In the genomic region with DNA sequence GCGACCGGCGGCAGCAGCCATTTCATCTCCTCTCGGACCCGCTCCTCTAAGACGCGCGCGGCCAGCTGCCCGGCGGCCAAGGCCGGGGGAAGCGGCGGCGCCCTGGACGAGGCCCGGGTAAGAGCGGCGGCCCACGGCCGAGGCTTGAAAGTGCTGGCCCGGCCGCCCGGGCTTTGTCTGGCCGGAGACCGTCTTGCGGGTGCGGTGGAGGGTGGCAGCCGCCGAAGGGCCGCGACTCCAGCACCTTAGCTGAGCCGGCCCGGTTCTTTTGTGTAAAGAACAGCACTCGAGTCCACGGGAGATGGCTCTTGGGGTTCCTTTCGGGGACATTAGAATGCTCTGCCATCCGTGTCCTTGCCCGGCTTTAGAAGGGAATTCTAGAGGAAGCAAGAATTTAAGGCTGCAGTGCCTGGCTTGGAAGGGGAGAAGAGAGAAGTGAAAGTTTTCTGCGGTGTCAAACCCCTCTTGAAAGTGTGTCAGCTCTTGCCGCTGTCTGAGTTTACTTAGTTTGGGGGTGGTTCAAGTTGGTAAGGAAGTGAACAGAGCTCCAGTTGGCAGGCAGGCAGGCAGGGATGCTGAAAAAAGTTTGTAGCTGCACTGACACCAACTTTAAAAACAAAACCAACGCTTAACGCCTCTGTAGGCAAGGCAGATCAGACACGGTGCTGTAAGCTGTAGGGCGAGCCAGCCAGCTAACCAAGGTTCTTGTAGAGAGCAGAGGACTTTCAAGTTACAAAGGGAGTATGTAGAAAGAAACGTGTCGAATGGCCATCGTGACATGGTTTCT, we compare ENCODE assay signal across 8 mouse cellular contexts. TPM values are rescaled to one million over a fixed set of nuclear protein-coding genes. Genes with fewer than 3 reads are reported as not detected.
DNase-seq lines count a peak whose midpoint lies in the region; ATAC-seq and TF ChIP-seq lines count a peak whose summit lies in the region.

No protein-coding gene starts in this region.

- peak overlapping the region; percentile 96 for H3K4me3 ChIP-seq in ES-Bruce4 (ENCODE audit: low read depth, low read length)
- peak overlapping the region; percentile 97 for H3K4me3 ChIP-seq in forebrain, embryonic 16.5 days (replicated peaks; ENCODE audit: low read length)
- peak overlapping the region; percentile 86 for H3K4me3 ChIP-seq in layer of hippocampus, adult 2 months
- peak overlapping the region; percentile 95 for H3K4me3 ChIP-seq in lung, embryonic 15.5 days
- H3K4me3 ChIP-seq in olfactory bulb, adult 2 months (ENCODE audit: insufficient read depth, low read depth, low read length): peak overlapping the region; percentile 93

- ATAC-seq in forebrain, embryonic 16.5 days: peak; percentile 52
- peak; percentile 69 for ATAC-seq in lung, embryonic 15.5 days (ENCODE audit: borderline replicate concordance, extremely low read depth, low FRiP score, low TSS enrichment)

- TF ChIP-seq EP300 in ES-Bruce4 (IDR thresholded peaks at IDR 0.05; ENCODE audit: insufficient read depth, low read depth, low read length): no peak

- no peaks in the 10 kb centered on the region for H3K9me3 ChIP-seq in ES-Bruce4 (replicated peaks; ENCODE audit: control insufficient read depth, insufficient read depth, low read length, poor library complexity, severe bottlenecking)
- H3K9me3 ChIP-seq in forebrain, embryonic 16.5 days (ENCODE audit: control insufficient read depth, low read length): no peaks in the 10 kb centered on the region
- no peaks in the 10 kb centered on the region for H3K9me3 ChIP-seq in lung, embryonic 15.5 days

- no peaks in the 10 kb centered on the region for H3K36me3 ChIP-seq in ES-Bruce4 (ENCODE audit: control insufficient read depth, insufficient read depth, low read length, poor library complexity, severe bottlenecking)
- no peaks in the 10 kb centered on the region for H3K36me3 ChIP-seq in forebrain, embryonic 16.5 days (ENCODE audit: control insufficient read depth, insufficient read depth)
- no peaks in the 10 kb centered on the region for H3K36me3 ChIP-seq in lung, embryonic 15.5 days

- TF ChIP-seq CTCF in ES-Bruce4 (IDR thresholded peaks at IDR 0.05; ENCODE audit: low read depth, low read length): no peak
- TF ChIP-seq CTCF in layer of hippocampus, adult 2 months (conservative IDR thresholded peaks at IDR 0.05): no peak
- TF ChIP-seq CTCF in olfactory bulb, adult 2 months (IDR thresholded peaks at IDR 0.05; ENCODE audit: insufficient read depth, low read depth, low read length): no peak

- no peak for TF ChIP-seq POLR2A in ES-Bruce4 (IDR thresholded peaks at IDR 0.05; ENCODE audit: insufficient read depth, low read length)
- TF ChIP-seq POLR2A in olfactory bulb, adult 2 months (IDR thresholded peaks at IDR 0.05; ENCODE audit: insufficient read depth, low read depth, low read length): no peak

- intact Hi-C loops in heart, postnatal 36 days (cut with DNase I): loop anchor here (2.0 to 10.0 kb wide), 6 partner anchors 21 to 1493 kb away; partner anchors contain the start of genes Asxl2, Fam228b, Fkbp1b and Pfn4

- WGBS in forebrain, embryonic 16.5 days: under 1% methylated on average over 33 of the region's 48 CpGs
- WGBS in lung, embryonic 15.5 days: under 1% methylated on average over 38 of the region's 48 CpGs
- WGBS in olfactory bulb, adult 2 months: under 1% methylated on average over 48 of the region's 48 CpGs

- H3K27me3 ChIP-seq in ES-Bruce4 (ENCODE audit: control insufficient read depth, insufficient read depth, low read length, poor library complexity, severe bottlenecking): no peaks in the 10 kb centered on the region
- H3K27me3 ChIP-seq in forebrain, embryonic 16.5 days (replicated peaks; ENCODE audit: control insufficient read depth, insufficient read depth, low read length): no peaks in the 10 kb centered on the region
- H3K27me3 ChIP-seq in lung, embryonic 15.5 days: no peaks in the 10 kb centered on the region

- H3K4me1 ChIP-seq in ES-Bruce4 (ENCODE audit: control insufficient read depth, insufficient read depth, low read length): no peaks in the 10 kb centered on the region
- H3K4me1 ChIP-seq in forebrain, embryonic 16.5 days (replicated peaks; ENCODE audit: control insufficient read depth, insufficient read depth, low read length): peaks cover 11% of the 10 kb centered on the region
- H3K4me1 ChIP-seq in lung, embryonic 15.5 days: peaks cover 8% of the 10 kb centered on the region
- H3K4me1 ChIP-seq in olfactory bulb, adult 2 months (ENCODE audit: control insufficient read depth, insufficient read depth, low read length): peaks cover 5% of the 10 kb centered on the region

- DNase-seq in c-Kit-negative CD71-positive TER-119-positive erythroid progenitor cells, embryonic 14.5 days (ENCODE audit: low read depth, low spot score): peak; percentile 60
- peak; percentile 61 to 77 for DNase-seq in heart, postnatal 36 days
- DNase-seq in layer of hippocampus, adult 2 months (ENCODE audit: low spot score in 2 of 2): peak; percentile 21 to 39
- DNase-seq in thymus, postnatal 0 days (ENCODE audit: low spot score): peak; percentile 79

- peak overlapping the region; percentile 93 for H3K9ac ChIP-seq in ES-Bruce4 (ENCODE audit: low read depth, poor library complexity, severe bottlenecking)
- H3K9ac ChIP-seq in forebrain, embryonic 16.5 days (replicated peaks; ENCODE audit: low read depth, low read length): peak overlapping the region; percentile 90
- peak overlapping the region; percentile 93 for H3K9ac ChIP-seq in lung, embryonic 15.5 days

- H3K27ac ChIP-seq in ES-Bruce4 (ENCODE audit: insufficient read depth, low read length): no peak overlapping the region
- H3K27ac ChIP-seq in forebrain, embryonic 16.5 days (ENCODE audit: low read length): peak overlapping the region; percentile 98
- peak overlapping the region; percentile 99 for H3K27ac ChIP-seq in layer of hippocampus, adult 2 months
- H3K27ac ChIP-seq in lung, embryonic 15.5 days: peak overlapping the region; percentile 97
- peak overlapping the region; percentile 90 for H3K27ac ChIP-seq in olfactory bulb, adult 2 months (ENCODE audit: insufficient read depth, low read depth, low read length)

- peak overlapping the region; percentile 85 for H3K4me2 ChIP-seq in forebrain, embryonic 16.5 days (ENCODE audit: low read length)
- H3K4me2 ChIP-seq in lung, embryonic 15.5 days: peak overlapping the region; percentile 64

RNA-seq across cellular contexts. Expression of gene Atad2b, which starts 0.8 kb away (rescaled TPM):
- 28.7 and 34.1 TPM in 2 replicates for polyA plus RNA-seq in ES-Bruce4 (2011; ENCODE audit: insufficient read depth, insufficient read length, low read depth, missing spikeins)
- polyA plus RNA-seq in forebrain, embryonic 16.5 days (2015; fragmentation: Nextera tagmentation; extraction: Ambion mirVana): 10.6 and 11.2 TPM in 2 replicates
- total RNA-seq in heart, postnatal 36 days (2021): 10 to 100 TPM; 13.2 to 15.8 TPM
- 10 to 100 TPM; 33.6 to 38.4 TPM for total RNA-seq in layer of hippocampus, adult 2 months (2021)
- polyA plus RNA-seq in lung, embryonic 15.5 days (2015; fragmentation: Nextera tagmentation; extraction: Ambion mirVana): 9.5 and 10.3 TPM in 2 replicates
- polyA plus RNA-seq in olfactory bulb, adult 2 months (2012; ENCODE audit: insufficient read depth, insufficient read length, low replicate concordance, missing spikeins): not detected in 2 replicates
- polyA plus RNA-seq in thymus, postnatal 0 days (2015; fragmentation: Nextera tagmentation; extraction: Ambion mirVana): 12.1 and 17.0 TPM in 2 replicates

RNA-seq across cellular contexts. Expression of gene Ubxn2a, which starts 10.5 kb away (rescaled TPM):
- polyA plus RNA-seq in ES-Bruce4 (2011; ENCODE audit: insufficient read depth, insufficient read length, low read depth, missing spikeins): 50.3 and 69.4 TPM in 2 replicates
- polyA plus RNA-seq in forebrain, embryonic 16.5 days (2015; fragmentation: Nextera tagmentation; extraction: Ambion mirVana): 45.2 and 49.9 TPM in 2 replicates
- 10 to 100 TPM; 67.8 to 69.2 TPM for total RNA-seq in heart, postnatal 36 days (2021)
- total RNA-seq in layer of hippocampus, adult 2 months (2021): 10 to 100 TPM; 43.9 to 46.0 TPM
- 28.4 and 31.3 TPM in 2 replicates for polyA plus RNA-seq in lung, embryonic 15.5 days (2015; fragmentation: Nextera tagmentation; extraction: Ambion mirVana)
- polyA plus RNA-seq in olfactory bulb, adult 2 months (2012; ENCODE audit: insufficient read depth, insufficient read length, low replicate concordance, missing spikeins): not detected in 2 replicates
- polyA plus RNA-seq in thymus, postnatal 0 days (2015; fragmentation: Nextera tagmentation; extraction: Ambion mirVana): 21.2 and 27.7 TPM in 2 replicates

RNA-seq across cellular contexts. Expression of gene Mfsd2b, which starts 43.8 kb away (rescaled TPM):
- polyA plus RNA-seq in ES-Bruce4 (2011; ENCODE audit: insufficient read depth, insufficient read length, low read depth, missing spikeins): 2.2 and 3.1 TPM in 2 replicates
- polyA plus RNA-seq in forebrain, embryonic 16.5 days (2015; fragmentation: Nextera tagmentation; extraction: Ambion mirVana): 0.82 and 1.3 TPM in 2 replicates
- total RNA-seq in heart, postnatal 36 days (2021): under 1 TPM; 0.42 to 0.65 TPM
- total RNA-seq in layer of hippocampus, adult 2 months (2021): under 1 TPM; 0.59 to 1.00 TPM
- 2.1 and 2.2 TPM in 2 replicates for polyA plus RNA-seq in lung, embryonic 15.5 days (2015; fragmentation: Nextera tagmentation; extraction: Ambion mirVana)
- polyA plus RNA-seq in olfactory bulb, adult 2 months (2012; ENCODE audit: insufficient read depth, insufficient read length, low replicate concordance, missing spikeins): not detected in 2 replicates
- 0.16 and 0.32 TPM in 2 replicates for polyA plus RNA-seq in thymus, postnatal 0 days (2015; fragmentation: Nextera tagmentation; extraction: Ambion mirVana)

Comparison
In these comparisons a context has a peak if more than half of its experiments do, and no peak if none do; other contexts are left out.
1. RNA of gene Ubxn2a, which starts 10.5 kb away (polyA plus RNA-seq): 50.3 to 69.4 TPM in ES-Bruce4, 45.2 to 49.9 TPM in forebrain, embryonic 16.5 days, 28.4 to 31.3 TPM in lung, embryonic 15.5 days and 21.2 to 27.7 TPM in thymus, postnatal 0 days; not detected in olfactory bulb, adult 2 months; every median in the first group is over 10 times any median in the second.
2. Peak in every context shown above with its lines, with median percentiles within 50 percentile points of each other: H3K4me3 ChIP-seq, H3K9ac ChIP-seq and DNase-seq.